Mouse (Mus musculus): ENCODE data around the gene Hist1h2ag.
A peak's percentile ranks its signal among the peaks of the same experiment; 100 is the strongest.
"Not testable (repeated sequence)": the region's sequence is repeated elsewhere in the genome, so short reads cannot be mapped to it uniquely, and the experiment has no call there.

Gene Hist1h2ag

GRCm38 (mm10) chr13:22042568-22043502 lies at the start of gene Hist1h2ag, which contains the start of gene Hist1h2bj:
Gene Hist1h2ag (minus strand): TSS chr13:22042944.
Gene Hist1h2bj (plus strand): TSS chr13:22043214.
- peak; percentile 98 for DNase-seq (ENCODE audit: low spot score)

- not testable (repeated sequence) for DNase-seq (ENCODE audit: low spot score)
These were observed 41.4 kb upstream of the Hist1h2ag start, which contains the start of gene Vmn1r188 for GRCm38 (mm10) chr13:22084140-22084539. Gene Vmn1r188 (plus strand): TSS chr13:22084440.

GRCm38 (mm10) chr13:22063468-22063867 lies 20.7 kb upstream of the Hist1h2ag start:
- DNase-seq (ENCODE audit: low spot score): no peak

GRCm38 (mm10) chr13:22061422-22061821 lies 18.7 kb upstream of the Hist1h2ag start:
- no peak for DNase-seq (ENCODE audit: low spot score)

- no peak for DNase-seq (ENCODE audit: low spot score)
These were observed 11.0 kb upstream of the Hist1h2ag start for GRCm38 (mm10) chr13:22053754-22054153.

GRCm38 (mm10) chr13:22051523-22051859 lies 8.7 kb upstream of the Hist1h2ag start:
- DNase-seq (ENCODE audit: low spot score): no peak

GRCm38 (mm10) chr13:22050591-22051522 lies 8.1 kb upstream of the Hist1h2ag start:
- DNase-seq (ENCODE audit: low spot score): peak; percentile 85

GRCm38 (mm10) chr13:22049737-22050440 lies 7.1 kb upstream of the Hist1h2ag start:
- DNase-seq (ENCODE audit: low spot score): no peak

- DNase-seq (ENCODE audit: low spot score): no peak
These were observed 6.3 kb upstream of the Hist1h2ag start for GRCm38 (mm10) chr13:22049041-22049440.

GRCm38 (mm10) chr13:22045311-22045710 lies 2.6 kb upstream of the Hist1h2ag start:
- DNase-seq (ENCODE audit: low spot score): no peak

GRCm38 (mm10) chr13:22044432-22045155 lies 1.9 kb upstream of the Hist1h2ag start:
- DNase-seq (ENCODE audit: low spot score): no peak

- DNase-seq (ENCODE audit: low spot score): no peak
These were observed 1.0 kb upstream of the Hist1h2ag start for GRCm38 (mm10) chr13:22043503-22044431.

- no peak for DNase-seq (ENCODE audit: low spot score)
These were observed 835 bp downstream of the Hist1h2ag start for GRCm38 (mm10) chr13:22041651-22042567.

- DNase-seq (ENCODE audit: low spot score): peak; percentile 97
These were observed 1.6 kb downstream of the Hist1h2ag start, which contains the start of gene Hist1h4i for GRCm38 (mm10) chr13:22041142-22041536. Gene Hist1h4i (minus strand): TSS chr13:22041362.

- DNase-seq (ENCODE audit: low spot score): no peak
These were observed 2.1 kb downstream of the Hist1h2ag start for GRCm38 (mm10) chr13:22040464-22041141.

GRCm38 (mm10) chr13:22039951-22040463 lies 2.7 kb downstream of the Hist1h2ag start:
- DNase-seq (ENCODE audit: low spot score): no peak

GRCm38 (mm10) chr13:22039364-22039763 lies 3.4 kb downstream of the Hist1h2ag start:
- DNase-seq (ENCODE audit: low spot score): no peak

GRCm38 (mm10) chr13:22037415-22037814 lies 5.3 kb downstream of the Hist1h2ag start:
- DNase-seq (ENCODE audit: low spot score): no peak
